Mouse (Mus musculus): Measurements from ENCODE around the gene Sh3gl2.

DNA sequence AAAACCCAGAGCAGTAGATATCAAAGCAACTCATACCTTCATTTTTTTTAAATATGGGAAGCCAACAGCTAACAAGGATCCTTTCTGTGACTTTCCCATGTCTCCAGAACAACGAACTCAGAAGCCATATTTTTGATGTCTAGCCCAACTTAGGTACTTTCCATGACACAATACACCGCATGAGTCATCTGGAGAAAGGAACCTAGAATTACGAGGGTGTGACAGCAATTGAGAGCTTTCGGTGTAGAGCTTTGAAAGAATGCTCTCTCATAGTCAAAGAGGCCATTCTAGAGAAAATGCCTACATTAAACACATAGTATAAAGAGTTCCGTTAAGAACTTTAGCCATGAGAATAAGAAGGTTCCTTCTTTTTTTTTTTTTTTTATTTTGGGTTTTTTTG lies 413.8 kb downstream of the Sh3gl2 start:
- no peak for TF ChIP-seq CTCF (IDR thresholded peaks at IDR 0.05; ENCODE audit: low read depth, low read length)
- no peak for TF ChIP-seq POLR2A (IDR thresholded peaks at IDR 0.05; ENCODE audit: borderline replicate concordance, low read depth, low read length)
